8 mouse cellular contexts compared by ENCODE assay signal in the genomic region with DNA sequence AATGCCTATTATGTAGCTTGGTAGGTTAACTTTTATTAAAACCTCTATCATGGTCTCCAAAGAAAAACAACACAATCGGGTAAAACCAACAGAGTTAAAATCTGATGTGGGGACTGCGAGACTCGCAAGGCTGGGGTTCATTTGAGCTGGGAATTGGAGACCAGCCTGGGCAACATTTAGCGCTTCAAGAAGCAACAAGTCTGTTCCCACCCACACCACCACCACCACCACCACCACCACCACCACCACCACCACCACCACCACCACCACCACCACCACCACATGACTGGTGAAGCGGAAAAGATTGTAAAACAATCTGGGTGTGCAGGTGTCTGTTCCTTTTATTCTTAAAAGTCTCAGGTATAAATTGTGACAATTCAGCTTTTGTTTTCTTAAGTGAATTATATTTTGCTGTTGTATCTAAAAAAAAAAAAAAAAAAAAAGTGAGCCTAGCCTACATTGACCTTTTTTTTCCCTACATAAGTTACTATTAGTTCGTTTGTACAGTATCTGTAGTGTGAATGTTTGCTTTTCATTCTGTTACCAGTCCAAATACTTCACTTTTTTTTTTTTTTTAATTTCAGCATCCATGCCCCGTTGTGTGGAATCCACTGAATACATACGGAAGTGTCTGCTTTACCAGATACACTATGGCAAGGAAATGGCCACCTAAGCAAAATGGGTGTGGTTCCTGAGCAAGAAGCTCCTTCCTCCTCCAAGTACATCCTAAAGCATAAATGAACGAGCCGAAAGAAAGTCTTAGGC. TPM values are rescaled to one million over a fixed set of nuclear protein-coding genes. Genes with fewer than 3 reads are reported as not detected.
DNase-seq lines count a peak whose midpoint lies in the region; ATAC-seq and TF ChIP-seq lines count a peak whose summit lies in the region.

No protein-coding gene starts in this region.

- H3K9me3 ChIP-seq in forebrain, embryonic 10.5 days, result no peaks in the 10 kb centered on the region
- H3K9me3 ChIP-seq in limb, embryonic 11.5 days (ENCODE audit: control insufficient read depth, low read length), result no peaks in the 10 kb centered on the region
- no peaks in the 10 kb centered on the region for H3K9me3 ChIP-seq in neural tube, embryonic 13.5 days

- H3K4me3 ChIP-seq in layer of hippocampus, adult 2 months, result peak overlapping the region; percentile 56
- H3K4me3 ChIP-seq in forebrain, embryonic 10.5 days, result peak overlapping the region; percentile 68
- H3K4me3 ChIP-seq in limb, embryonic 11.5 days (ENCODE audit: low read depth, low read length), result peak overlapping the region; percentile 55
- peak overlapping the region; percentile 61 for H3K4me3 ChIP-seq in neural tube, embryonic 13.5 days

- peaks cover 30% of the 10 kb centered on the region for H3K36me3 ChIP-seq in forebrain, embryonic 10.5 days (replicated peaks)
- 0 out of 2 replicates have a peak, but pooled peaks cover 7% of the 10 kb centered on the region for H3K36me3 ChIP-seq in limb, embryonic 11.5 days (ENCODE audit: control insufficient read depth, insufficient read depth, low read length)
- H3K36me3 ChIP-seq in neural tube, embryonic 13.5 days, result peaks cover 22% of the 10 kb centered on the region

- no peak overlapping the region for H3K9ac ChIP-seq in limb, embryonic 11.5 days (ENCODE audit: low read length)
- H3K9ac ChIP-seq in neural tube, embryonic 13.5 days, result no peak overlapping the region; the same call in 1 of the 2 replicates

- H3K4me2 ChIP-seq in limb, embryonic 11.5 days (ENCODE audit: low read depth, severe bottlenecking), result peak overlapping the region; percentile 62; the same call in 1 of the 2 replicates
- H3K4me2 ChIP-seq in neural tube, embryonic 13.5 days, result peak overlapping the region; percentile 73

- TF ChIP-seq CTCF in layer of hippocampus, adult 2 months (conservative IDR thresholded peaks at IDR 0.05), result no peak

- DNase-seq in layer of hippocampus, adult 2 months (ENCODE audit: low spot score in 2 of 2), result no peak
- no peak for DNase-seq in layer of hippocampus, postnatal 10 days (ENCODE audit: low spot score in 2 of 2)
- no peak for DNase-seq in forebrain, embryonic 10.5 days (ENCODE audit: extremely low spot score, low spot score)
- no peak for DNase-seq in limb, embryonic 11.5 days (ENCODE audit: low spot score)
- DNase-seq in left cerebral cortex, postnatal 10 days (ENCODE audit: extremely low spot score in 1 of 2, low spot score in 2 of 2), result no peak
- no peak for DNase-seq in adrenal gland, adult 8-10 months
- DNase-seq in frontal cortex, postnatal 10 days (ENCODE audit: low spot score in 2 of 2), result no peak

- WGBS in forebrain, embryonic 10.5 days, result 58% methylated on average over 10 of the region's 10 CpGs
- WGBS in limb, embryonic 11.5 days, result 62% methylated on average over 10 of the region's 10 CpGs
- 55% methylated on average over 10 of the region's 10 CpGs for WGBS in neural tube, embryonic 13.5 days

- peaks cover 5% of the 10 kb centered on the region; the same call in 1 of the 2 replicates for H3K27me3 ChIP-seq in forebrain, embryonic 10.5 days (ENCODE audit: poor library complexity, severe bottlenecking)
- no peaks in the 10 kb centered on the region for H3K27me3 ChIP-seq in limb, embryonic 11.5 days (ENCODE audit: control insufficient read depth, insufficient read depth, low read length)
- H3K27me3 ChIP-seq in neural tube, embryonic 13.5 days, result no peaks in the 10 kb centered on the region

- H3K27ac ChIP-seq in layer of hippocampus, adult 2 months, result peak overlapping the region; percentile 96
- H3K27ac ChIP-seq in forebrain, embryonic 10.5 days, result peak overlapping the region; percentile 91
- H3K27ac ChIP-seq in limb, embryonic 11.5 days (replicated peaks; ENCODE audit: low read depth, low read length), result no peak overlapping the region
- peak overlapping the region; percentile 75; the same call in 1 of the 2 replicates for H3K27ac ChIP-seq in neural tube, embryonic 13.5 days (replicated peaks)

- no peak for ATAC-seq in limb, embryonic 11.5 days (ENCODE audit: insufficient number of reproducible peaks, low FRiP score, low TSS enrichment, low read depth)
- ATAC-seq in neural tube, embryonic 13.5 days (ENCODE audit: low read depth), result no peak

- intact Hi-C loops in left cerebral cortex, postnatal 10 days (cut with DNase I), result no loop called here

- peaks cover 37% of the 10 kb centered on the region for H3K4me1 ChIP-seq in forebrain, embryonic 10.5 days
- H3K4me1 ChIP-seq in limb, embryonic 11.5 days (ENCODE audit: control insufficient read depth, insufficient read depth, low read length), result peaks cover 3% of the 10 kb centered on the region; the same call in 1 of the 2 replicates
- 0 out of 2 replicates have a peak, but pooled peaks cover 6% of the 10 kb centered on the region for H3K4me1 ChIP-seq in neural tube, embryonic 13.5 days (replicated peaks)

RNA-seq across cellular contexts. Expression of gene Ropn1l, which starts 0.7 kb away (rescaled TPM):
- 1 to 10 TPM in 1 of 2 experiments, under 1 TPM in 1; 0.88 to 1.2 TPM for total RNA-seq in layer of hippocampus, adult 2 months (2021)
- total RNA-seq in layer of hippocampus, postnatal 10 days (2021), result 1 to 10 TPM in 1 of 2 experiments, under 1 TPM in 1; 0.85 to 1.6 TPM
- polyA plus RNA-seq in forebrain, embryonic 10.5 days (2016; fragmentation: Nextera tagmentation; extraction: Ambion mirVana), result 3.3 and 4.3 TPM in 2 replicates
- 3.3 and 3.5 TPM in 2 replicates for polyA plus RNA-seq in limb, embryonic 11.5 days (2014; fragmentation: Nextera tagmentation; extraction: Ambion mirVana)
- polyA plus RNA-seq in neural tube, embryonic 13.5 days (2015; fragmentation: Nextera tagmentation; extraction: Ambion mirVana), result 0.96 and 1.5 TPM in 2 replicates
- total RNA-seq in left cerebral cortex, postnatal 10 days (2021), result 1 to 10 TPM; 1.0 to 1.8 TPM
- 1 to 10 TPM; 2.1 to 3.3 (median 2.4) TPM for total RNA-seq in adrenal gland, adult 8-10 months (2022)
